Mouse (Mus musculus): ENCODE results near the gene Gm49383. TPM values are rescaled to one million over a fixed set of nuclear protein-coding genes. Genes with fewer than 3 reads are reported as not detected.

Gene Gm49383
- polyA plus RNA-seq, 1 experiment from 2014 or later: 57.0 TPM

DNA sequence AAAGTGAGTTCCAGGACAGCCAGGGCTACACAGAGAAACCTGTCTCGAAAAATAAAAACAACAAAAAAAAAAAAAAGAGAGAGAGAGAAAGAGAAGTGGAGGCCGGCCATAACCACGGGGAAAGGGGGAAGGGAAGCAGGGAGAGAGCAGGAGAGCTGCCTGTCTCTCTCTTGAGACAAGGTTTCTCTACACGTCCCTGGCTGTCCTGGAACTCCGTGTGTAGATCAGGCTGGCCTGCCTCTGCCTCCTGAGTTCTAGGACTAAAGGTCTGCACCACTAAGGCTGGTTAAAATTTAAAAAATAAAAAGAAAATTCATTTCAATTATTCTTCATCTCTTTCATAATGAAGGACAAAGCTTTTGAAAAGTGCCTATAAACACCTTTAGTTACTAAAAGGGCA is 5.5 kb downstream of the Gm49383 start:
- 88% methylated on average over 5 of the region's 5 CpGs for WGBS
- DNase-seq (ENCODE audit: low spot score): no peak
- Histone ChIP-seq H3K4me3 (no peak overlapping the region), H3K9me3 (replicated peaks) (no peaks in the 10 kb centered on the region; the same call in 1 of the 2 replicates), H3K4me1 (peaks cover 23% of the 10 kb centered on the region), H3K36me3 (peaks cover 66% of the 10 kb centered on the region), H3K27me3 (ENCODE audit: low read depth, poor library complexity, severe bottlenecking) (no peaks in the 10 kb centered on the region), H3K27ac (replicated peaks) (no peak overlapping the region)

DNA sequence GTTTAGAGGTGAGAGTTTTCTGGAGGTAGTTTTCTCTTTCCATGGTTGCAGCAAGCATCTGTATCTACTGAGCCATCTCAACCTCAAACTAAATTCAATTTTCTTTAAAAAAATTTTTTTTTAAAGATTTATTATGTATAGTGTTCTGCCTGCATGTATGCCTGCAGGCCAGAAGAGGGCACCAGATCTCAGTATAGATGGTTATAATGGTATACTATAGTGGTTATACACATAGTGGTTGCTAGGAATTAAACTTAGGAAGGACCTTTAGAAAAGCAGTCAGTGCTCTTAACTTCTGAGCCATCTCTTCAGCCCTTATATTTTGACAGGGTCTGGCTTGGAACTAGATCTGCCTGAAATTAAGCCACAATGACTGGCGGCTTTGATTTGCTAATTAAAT is 6.4 kb downstream of the Gm49383 start:
- no peak for DNase-seq (ENCODE audit: low spot score)
- H3K36me3 ChIP-seq: peaks cover 66% of the 10 kb centered on the region
- WGBS: 91% methylated on average over 1 of the region's 1 CpGs
- no peaks in the 10 kb centered on the region for H3K27me3 ChIP-seq (ENCODE audit: low read depth, poor library complexity, severe bottlenecking)
- H3K4me1 ChIP-seq: peaks cover 25% of the 10 kb centered on the region
- no peak overlapping the region for H3K4me3 ChIP-seq
- no peak overlapping the region for H3K27ac ChIP-seq (replicated peaks)
- H3K9me3 ChIP-seq (replicated peaks): no peaks in the 10 kb centered on the region; the same call in 1 of the 2 replicates

DNA sequence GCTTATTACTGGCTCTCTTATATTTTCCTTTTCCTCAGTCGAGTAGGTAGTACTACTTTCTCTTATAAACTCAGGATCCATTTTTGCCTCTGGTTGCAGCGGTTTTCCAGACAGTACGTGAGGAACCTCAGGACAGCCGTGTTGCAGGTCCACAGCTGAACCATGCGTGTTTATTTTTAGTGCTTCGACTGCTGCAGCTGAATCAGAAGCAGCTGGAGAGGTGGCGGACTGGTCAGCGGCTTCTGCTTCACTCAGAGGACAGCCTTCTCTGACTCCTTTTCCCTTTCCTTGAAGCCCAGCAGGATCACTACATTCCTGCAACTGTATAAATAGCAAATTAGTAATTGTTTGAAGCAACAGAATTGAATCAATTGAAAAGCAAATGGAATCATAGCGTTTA is 6.8 kb downstream of the Gm49383 start:
- peaks cover 25% of the 10 kb centered on the region for H3K4me1 ChIP-seq
- H3K36me3 ChIP-seq: peaks cover 66% of the 10 kb centered on the region
- no peaks in the 10 kb centered on the region; the same call in 1 of the 2 replicates for H3K9me3 ChIP-seq (replicated peaks)
- H3K27me3 ChIP-seq (ENCODE audit: low read depth, poor library complexity, severe bottlenecking): no peaks in the 10 kb centered on the region
- no peak overlapping the region for H3K27ac ChIP-seq (replicated peaks)
- no peak for DNase-seq (ENCODE audit: low spot score)
- H3K4me3 ChIP-seq: no peak overlapping the region
- 91% methylated on average over 9 of the region's 9 CpGs for WGBS

- no peaks in the 10 kb centered on the region; the same call in 1 of the 2 replicates for H3K9me3 ChIP-seq (replicated peaks)
- 80% methylated on average over 5 of the region's 5 CpGs for WGBS
- no peak overlapping the region for H3K27ac ChIP-seq (replicated peaks)
- no peak for DNase-seq (ENCODE audit: low spot score)
- H3K36me3 ChIP-seq: peaks cover 53% of the 10 kb centered on the region
- H3K27me3 ChIP-seq (ENCODE audit: low read depth, poor library complexity, severe bottlenecking): no peaks in the 10 kb centered on the region
- peaks cover 33% of the 10 kb centered on the region for H3K4me1 ChIP-seq
- H3K4me3 ChIP-seq: no peak overlapping the region
These were observed 10.0 kb downstream of the Gm49383 start for GRCm38 (mm10) chr12:69186811-69187471.

- Histone ChIP-seq H3K4me1 (peaks cover 33% of the 10 kb centered on the region), H3K27me3 (ENCODE audit: low read depth, poor library complexity, severe bottlenecking) (no peaks in the 10 kb centered on the region), H3K9me3 (replicated peaks) (no peaks in the 10 kb centered on the region), H3K27ac (replicated peaks) (peak overlapping the region; percentile 94; the same call in 1 of the 2 replicates), H3K36me3 (peaks cover 50% of the 10 kb centered on the region), H3K4me3 (peak overlapping the region; percentile 87)
- WGBS: 87% methylated on average over 7 of the region's 7 CpGs
- DNase-seq (ENCODE audit: low spot score): no peak
These were observed 11.5 kb downstream of the Gm49383 start for GRCm38 (mm10) chr12:69185371-69185770.

DNA sequence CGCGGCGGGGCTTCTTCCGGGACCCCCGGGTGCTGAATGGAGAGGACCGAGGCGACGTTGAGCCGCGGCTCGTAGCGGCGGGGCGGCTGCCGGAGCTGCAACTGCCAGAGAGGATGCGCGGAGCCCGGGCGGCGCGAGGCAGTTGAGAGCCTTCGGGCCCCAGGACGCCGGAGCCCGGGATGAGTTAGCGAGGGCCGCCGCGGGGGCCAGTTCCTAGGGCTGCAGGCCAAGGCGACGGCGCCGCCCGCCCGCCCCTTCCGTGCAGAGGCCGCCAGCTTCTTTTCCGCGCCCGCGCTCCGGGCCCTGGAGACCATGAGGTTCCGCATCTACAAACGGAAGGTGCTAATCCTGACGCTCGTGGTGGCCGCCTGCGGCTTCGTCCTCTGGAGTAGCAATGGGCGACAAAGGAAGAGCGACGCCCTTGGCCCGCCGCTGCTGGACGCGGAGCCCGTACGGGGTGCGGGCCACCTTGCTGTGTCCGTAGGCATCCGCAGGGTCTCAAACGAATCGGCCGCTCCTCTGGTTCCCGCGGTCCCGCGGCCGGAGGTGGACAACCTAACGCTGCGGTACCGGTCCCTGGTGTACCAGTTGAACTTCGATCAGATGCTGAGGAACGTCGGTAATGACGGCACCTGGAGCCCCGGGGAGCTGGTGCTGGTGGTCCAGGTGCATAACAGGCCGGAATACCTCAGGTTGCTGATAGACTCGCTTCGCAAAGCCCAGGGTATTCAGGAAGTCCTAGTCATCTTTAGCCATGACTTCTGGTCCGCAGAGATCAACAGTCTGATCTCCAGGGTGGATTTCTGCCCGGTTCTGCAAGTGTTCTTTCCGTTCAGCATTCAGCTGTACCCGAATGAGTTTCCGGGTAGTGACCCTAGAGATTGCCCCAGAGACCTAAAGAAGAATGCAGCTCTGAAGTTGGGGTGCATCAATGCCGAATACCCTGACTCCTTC is 12.3 kb downstream of the Gm49383 start:
- Histone ChIP-seq H3K4me3 (peak overlapping the region; percentile 87), H3K4me1 (peaks cover 33% of the 10 kb centered on the region), H3K27ac (replicated peaks) (peak overlapping the region; percentile 94), H3K27me3 (ENCODE audit: low read depth, poor library complexity, severe bottlenecking) (no peaks in the 10 kb centered on the region), H3K36me3 (peaks cover 45% of the 10 kb centered on the region), H3K9me3 (replicated peaks) (no peaks in the 10 kb centered on the region)
- WGBS: 3% methylated on average over 86 of the region's 86 CpGs
- DNase-seq (ENCODE audit: low spot score): peak; percentile 69

- Histone ChIP-seq H3K4me1 (peaks cover 33% of the 10 kb centered on the region), H3K27ac (replicated peaks) (peak within 1 kb of the TSS; percentile 94), H3K36me3 (peaks cover 45% of the 10 kb centered on the region), H3K4me3 (peak within 1 kb of the TSS; percentile 87), H3K27me3 (ENCODE audit: low read depth, poor library complexity, severe bottlenecking) (no peaks in the 10 kb centered on the region), H3K9me3 (replicated peaks) (no peaks in the 10 kb centered on the region)
- peak; percentile 96 for DNase-seq (ENCODE audit: low spot score)
- under 1% methylated on average over 84 of the region's 84 CpGs for WGBS
These were observed 13.2 kb downstream of the Gm49383 start, which contains the start of the genes Rpl36al and Mgat2 for GRCm38 (mm10) chr12:69183583-69184308. Gene Rpl36al (minus strand): TSS chr12:69184083. Gene Mgat2 (plus strand): TSS chr12:69184157.

DNA sequence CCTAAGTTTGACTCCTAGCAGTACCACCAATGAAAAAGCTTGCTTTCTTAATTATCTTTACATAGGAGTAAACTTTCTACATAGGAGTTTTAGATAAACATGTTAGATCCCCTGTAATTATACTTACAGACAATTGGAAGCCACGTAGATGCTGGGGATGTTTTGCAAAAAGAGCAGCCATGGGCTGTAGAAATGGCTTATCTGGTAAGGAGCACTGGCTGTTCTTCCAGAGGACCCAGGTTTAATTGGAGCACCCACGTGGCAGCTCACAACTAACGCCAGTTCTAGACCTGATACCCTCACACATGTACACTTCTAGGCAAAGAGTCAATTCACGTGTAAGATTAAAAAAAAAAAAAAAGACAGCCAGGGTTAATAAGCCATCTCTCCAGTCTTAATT is 15.1 kb downstream of the Gm49383 start:
- no peaks in the 10 kb centered on the region for H3K9me3 ChIP-seq (replicated peaks)
- no peaks in the 10 kb centered on the region for H3K27me3 ChIP-seq (ENCODE audit: low read depth, poor library complexity, severe bottlenecking)
- peaks cover 27% of the 10 kb centered on the region for H3K4me1 ChIP-seq
- H3K4me3 ChIP-seq: no peak overlapping the region
- WGBS: 93% methylated on average over 4 of the region's 4 CpGs
- H3K36me3 ChIP-seq: peaks cover 49% of the 10 kb centered on the region
- H3K27ac ChIP-seq (replicated peaks): no peak overlapping the region
- no peak for DNase-seq (ENCODE audit: low spot score)

DNA sequence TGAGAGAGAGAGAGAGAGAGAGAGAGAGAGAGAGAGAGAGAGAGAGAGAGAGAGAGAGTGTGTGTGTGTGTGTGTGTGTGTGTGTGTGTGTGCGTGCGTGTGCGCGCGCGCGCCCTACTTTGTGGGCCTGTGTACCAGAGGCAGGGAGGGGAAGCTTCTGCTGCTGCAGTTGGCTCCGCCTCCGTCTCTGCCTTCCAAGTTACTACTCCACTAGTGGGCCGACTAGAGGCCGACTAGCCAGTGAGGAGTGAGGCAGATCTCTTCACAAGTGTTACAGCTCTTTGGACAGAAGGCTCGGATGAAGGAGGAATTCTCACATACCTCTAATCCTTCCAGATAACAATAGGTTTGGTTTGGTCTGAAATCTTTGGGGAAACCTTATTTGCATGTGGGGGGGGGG is 17.5 kb downstream of the Gm49383 start:
- Histone ChIP-seq H3K4me3 (no peak overlapping the region), H3K27ac (replicated peaks) (no peak overlapping the region), H3K9me3 (replicated peaks) (no peaks in the 10 kb centered on the region), H3K36me3 (peaks cover 72% of the 10 kb centered on the region), H3K27me3 (ENCODE audit: low read depth, poor library complexity, severe bottlenecking) (no peaks in the 10 kb centered on the region), H3K4me1 (peaks cover 5% of the 10 kb centered on the region)
- no peak for DNase-seq (ENCODE audit: low spot score)
- WGBS: 82% methylated on average over 12 of the region's 12 CpGs

DNA sequence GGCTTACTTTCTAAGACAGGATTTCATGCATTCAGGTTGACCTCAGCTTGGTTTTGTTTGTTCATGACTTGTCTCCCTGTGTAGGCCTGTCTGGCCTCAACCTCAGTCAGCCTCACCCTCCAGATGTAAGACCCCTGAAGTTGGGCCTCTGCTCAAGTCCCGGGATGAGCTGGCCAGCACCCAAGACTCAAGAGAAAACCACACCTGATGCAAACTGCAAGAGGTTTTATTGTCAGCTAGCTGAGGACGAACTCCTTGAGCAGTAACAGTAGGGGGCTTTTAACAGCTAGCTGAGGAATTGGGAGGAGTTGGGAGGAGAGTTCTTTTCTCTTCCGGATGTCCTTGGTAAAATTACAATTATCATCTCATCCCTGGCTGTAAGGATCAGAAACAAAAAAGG is 19.4 kb downstream of the Gm49383 start:
- WGBS: 87% methylated on average over 3 of the region's 3 CpGs
- no peak overlapping the region for H3K27ac ChIP-seq (replicated peaks)
- no peak overlapping the region for H3K4me3 ChIP-seq
- H3K27me3 ChIP-seq (ENCODE audit: low read depth, poor library complexity, severe bottlenecking): no peaks in the 10 kb centered on the region
- DNase-seq (ENCODE audit: low spot score): no peak
- H3K36me3 ChIP-seq: peaks cover 90% of the 10 kb centered on the region
- no peaks in the 10 kb centered on the region for H3K9me3 ChIP-seq (replicated peaks)
- H3K4me1 ChIP-seq: no peaks in the 10 kb centered on the region

GRCm38 (mm10) chr12:69175975-69176374 is 20.9 kb downstream of the Gm49383 start:
- Histone ChIP-seq H3K36me3 (peaks cover 82% of the 10 kb centered on the region), H3K27ac (replicated peaks) (no peak overlapping the region), H3K4me3 (no peak overlapping the region), H3K9me3 (replicated peaks) (no peaks in the 10 kb centered on the region), H3K4me1 (no peaks in the 10 kb centered on the region), H3K27me3 (ENCODE audit: low read depth, poor library complexity, severe bottlenecking) (no peaks in the 10 kb centered on the region)
- DNase-seq (ENCODE audit: low spot score): no peak
- 95% methylated on average over 3 of the region's 3 CpGs for WGBS

DNA sequence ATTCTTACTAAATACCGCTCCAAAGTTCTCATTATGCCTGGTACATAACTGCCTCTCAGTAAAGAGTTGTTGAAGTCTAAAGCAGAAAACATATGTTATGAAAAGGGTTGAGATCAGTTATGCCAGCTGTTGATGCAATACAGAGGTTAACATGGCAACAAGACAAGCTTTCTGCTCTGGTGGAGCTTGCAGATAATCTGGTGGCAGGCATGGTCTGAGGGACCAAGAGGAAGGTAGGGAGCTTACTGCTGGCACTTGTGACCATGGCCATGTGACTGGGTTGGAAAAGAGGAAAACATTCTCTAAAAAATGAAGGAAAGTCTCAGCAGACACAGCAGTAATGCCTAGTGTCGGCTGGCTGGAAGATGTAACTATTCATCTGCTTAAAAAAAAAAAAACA is 25.6 kb downstream of the Gm49383 start:
- 94% methylated on average over 2 of the region's 2 CpGs for WGBS
- DNase-seq (ENCODE audit: low spot score): no peak

More for the DNA sequence above, 25.6 kb downstream of the Gm49383 start:
- peaks cover 45% of the 10 kb centered on the region for H3K36me3 ChIP-seq
- H3K4me3 ChIP-seq: no peak overlapping the region
- no peak overlapping the region for H3K27ac ChIP-seq (replicated peaks)
- no peaks in the 10 kb centered on the region for H3K27me3 ChIP-seq (ENCODE audit: low read depth, poor library complexity, severe bottlenecking)
- H3K4me1 ChIP-seq: peaks cover 22% of the 10 kb centered on the region
- no peaks in the 10 kb centered on the region for H3K9me3 ChIP-seq (replicated peaks)

All from midbrain, embryonic 10.5 days (tissue).